Mouse (Mus musculus) lung, embryonic 16.5 days (tissue): ENCODE data around the gene Akip1. TPM values are rescaled to one million over a fixed set of nuclear protein-coding genes. Genes with fewer than 3 reads are reported as not detected.

ENCODE experiments used
- ATAC-seq: fragments of 200-750 bp; cut with Nextera tagmentation; 2 replicates; pipeline ENCODE4 v1.8.0; 2017; ENCODE audit warnings: low read depth, mild to moderate bottlenecking, moderate library complexity
- H3K27ac ChIP-seq: fragments of 300-500 bp; sonication (generic); 2 replicates; pipeline ENCODE4 v1.5.1; 2014; ENCODE audit warnings: mild to moderate bottlenecking, control low read depth, low read length
- H3K27me3 ChIP-seq: fragments of 300-500 bp; sonication (generic); 2 replicates; pipeline ENCODE4 v1.6.1; 2014; ENCODE audit warnings: low read depth, low read length, mixed read lengths; ENCODE audit not compliant: control insufficient read depth, insufficient read depth
- H3K36me3 ChIP-seq: fragments of 300-500 bp; sonication (generic); 2 replicates; pipeline ENCODE4 v1.6.1; 2014; ENCODE audit warnings: low read length; ENCODE audit not compliant: control insufficient read depth, insufficient read depth
- H3K4me1 ChIP-seq: fragments of 300-500 bp; sonication (generic); replicated peaks from 2 replicates; pipeline ENCODE4 v1.6.1; 2014; ENCODE audit warnings: low read length, mixed read lengths; ENCODE audit not compliant: control insufficient read depth, insufficient read depth
- H3K4me2 ChIP-seq: fragments of 300-500 bp; sonication (generic); 2 replicates; pipeline ENCODE4 v1.6.1; 2014; ENCODE audit warnings: low read depth, low read length, control low read depth
- H3K4me3 ChIP-seq: fragments of 300-500 bp; sonication (generic); 2 replicates; pipeline ENCODE4 v1.5.1; 2014; ENCODE audit warnings: mild to moderate bottlenecking, low read length, control low read depth
- H3K9ac ChIP-seq: fragments of 300-500 bp; sonication (generic); 2 replicates; pipeline ENCODE4 v1.6.1; 2014; ENCODE audit warnings: low read length, control low read depth
- H3K9me3 ChIP-seq: fragments of 300-500 bp; sonication (generic); 2 replicates; pipeline ENCODE4 v1.6.1; 2016; ENCODE audit warnings: low read length; ENCODE audit not compliant: control insufficient read depth
- WGBS: fragments of 180-500 bp; shearing (Covaris S2); extraction: QIAGEN DNeasy Blood & Tissue Kit; methylation state at CpG from one replicate; pipeline ENCODE4 v1.1.7; 2014; 5-methylcytosine and 5-hydroxymethylcytosine counted together
- polyA plus RNA-seq: library from polyadenylated mRNA; unstranded; fragments of >200 nt; fragmentation: Nextera tagmentation; extraction: Ambion mirVana; gene quantifications from 2 replicates; pipeline ENCODE4 v1.2.1, GENCODE M21; 2015

The Akip1 gene
- polyA plus RNA-seq, 1 experiment from 2014 or later, result 44.0 TPM

DNA sequence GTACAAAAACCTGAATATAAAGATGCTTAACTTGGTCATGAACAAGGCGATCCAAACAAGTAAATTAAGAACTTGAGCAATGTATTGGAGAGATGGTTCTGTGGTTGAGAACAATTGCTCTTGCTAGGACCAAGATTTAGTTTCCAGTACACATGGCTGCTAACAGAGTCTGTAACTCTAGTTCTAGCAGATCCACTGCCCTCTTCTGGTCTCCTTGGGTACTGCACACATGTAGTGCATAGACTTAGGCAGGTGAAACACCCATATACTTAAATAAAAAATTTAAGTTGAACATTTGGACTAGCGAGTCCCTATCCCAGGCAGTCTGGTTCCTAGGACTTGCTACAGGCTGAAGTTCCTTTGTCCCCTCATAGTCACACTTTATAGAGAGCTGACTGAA, 19.1 kb downstream of the Akip1 start:
- Histone ChIP-seq H3K36me3 (no peaks in the 10 kb centered on the region), H3K9ac (no peak overlapping the region), H3K4me3 (no peak overlapping the region), H3K4me1 (no peaks in the 10 kb centered on the region), H3K9me3 (peaks cover 3% of the 10 kb centered on the region; the same call in 1 of the 2 replicates), H3K4me2 (no peak overlapping the region), H3K27me3 (no peaks in the 10 kb centered on the region), H3K27ac (no peak overlapping the region)
- no peak for ATAC-seq
- WGBS, result 96% methylated on average over 2 of the region's 2 CpGs

DNA sequence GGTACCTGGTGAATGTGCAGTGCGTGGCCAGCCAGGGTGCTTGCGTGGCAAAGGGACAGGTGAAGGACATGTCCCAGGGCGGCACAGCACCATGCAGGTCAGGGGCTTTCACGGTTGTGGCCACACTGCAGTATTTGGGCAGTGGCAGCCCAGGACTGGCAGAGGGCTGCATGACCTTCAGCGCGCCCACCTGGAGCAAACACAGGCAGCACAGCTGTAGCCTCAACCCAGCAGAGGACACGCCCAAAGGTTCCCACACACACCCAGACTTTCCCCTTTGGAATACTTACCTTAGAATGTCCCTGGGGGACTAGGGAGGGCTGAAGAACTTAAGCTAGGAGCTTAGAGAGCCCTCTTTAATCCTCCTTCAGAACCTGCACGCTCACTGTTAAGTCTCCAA, 19.6 kb downstream of the Akip1 start:
- Histone ChIP-seq H3K4me3 (no peak overlapping the region), H3K9me3 (peaks cover 3% of the 10 kb centered on the region; the same call in 1 of the 2 replicates), H3K4me2 (no peak overlapping the region), H3K27ac (no peak overlapping the region), H3K36me3 (no peaks in the 10 kb centered on the region), H3K4me1 (no peaks in the 10 kb centered on the region), H3K9ac (no peak overlapping the region), H3K27me3 (no peaks in the 10 kb centered on the region)
- WGBS, result 91% methylated on average over 8 of the region's 8 CpGs
- ATAC-seq, result no peak

DNA sequence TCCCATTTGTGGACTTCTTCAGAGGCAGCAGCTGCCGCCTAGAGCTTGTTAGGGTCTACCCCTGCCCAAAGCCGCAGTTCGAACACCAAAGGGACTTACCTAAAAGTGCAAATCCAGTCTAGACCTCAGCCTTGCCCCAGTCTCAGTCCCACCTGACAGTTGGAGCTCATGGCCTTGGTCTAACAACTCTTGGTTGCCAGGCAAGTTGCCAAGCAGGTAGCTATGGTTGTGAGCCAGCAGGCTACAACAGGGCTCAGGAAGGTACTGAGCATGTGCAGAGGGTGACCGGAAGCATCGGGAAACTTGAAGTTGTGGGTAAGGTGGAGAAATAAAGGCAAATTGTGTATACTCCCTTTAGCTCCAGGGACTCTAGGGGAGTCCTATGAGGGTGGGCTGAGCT, 20.2 kb downstream of the Akip1 start, which contains the start of gene BC051019:
Gene BC051019 (minus strand): TSS at position 154 of the 400 bp plus-strand sequence.
- WGBS, result 90% methylated on average over 5 of the region's 5 CpGs

DNA sequence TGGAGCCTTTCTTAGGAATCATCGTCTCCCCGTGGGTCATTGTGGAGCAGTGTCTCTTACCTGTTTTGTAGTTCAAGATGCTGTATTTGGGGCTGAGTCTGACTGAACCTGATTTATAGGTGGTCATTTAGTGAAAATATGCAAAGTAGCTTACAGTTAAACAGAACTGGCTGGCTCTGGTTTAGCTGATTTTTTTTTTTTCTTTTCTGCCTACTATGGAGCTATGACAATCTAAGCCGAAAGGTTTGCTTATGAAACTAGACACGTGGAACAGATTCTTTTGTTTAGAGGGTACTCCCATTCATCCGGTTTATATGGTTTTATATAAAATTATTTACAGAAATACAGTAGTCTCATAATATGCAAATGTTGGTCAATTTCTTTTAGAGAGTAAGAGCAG, 28.1 kb downstream of the Akip1 start, which contains the start of gene Ascl3:
Gene Ascl3 (minus strand): TSS at position 101 of the 400 bp plus-strand sequence.
- no peak within 1 kb of the TSS for H3K4me3 ChIP-seq
- H3K27ac ChIP-seq, result no peak within 1 kb of the TSS
- no peaks in the 10 kb centered on the region for H3K27me3 ChIP-seq
- no peaks in the 10 kb centered on the region for H3K9me3 ChIP-seq
- WGBS, result 84% methylated on average over 5 of the region's 5 CpGs
- peaks cover 14% of the 10 kb centered on the region for H3K4me1 ChIP-seq
- H3K36me3 ChIP-seq, result 0 out of 2 replicates have a peak, but pooled peaks cover under 1% of the 10 kb centered on the region
- no peak for ATAC-seq
- H3K4me2 ChIP-seq, result no peak within 1 kb of the TSS
- H3K9ac ChIP-seq, result no peak within 1 kb of the TSS

More for the DNA sequence above, 20.2 kb downstream of the Akip1 start, which contains the start of gene BC051019:
- Histone ChIP-seq H3K4me1 (no peaks in the 10 kb centered on the region), H3K27me3 (no peaks in the 10 kb centered on the region), H3K9ac (no peak within 1 kb of the TSS), H3K4me3 (no peak within 1 kb of the TSS), H3K36me3 (no peaks in the 10 kb centered on the region), H3K4me2 (no peak within 1 kb of the TSS), H3K27ac (no peak within 1 kb of the TSS), H3K9me3 (peaks cover 3% of the 10 kb centered on the region; the same call in 1 of the 2 replicates)
- ATAC-seq, result no peak

DNA sequence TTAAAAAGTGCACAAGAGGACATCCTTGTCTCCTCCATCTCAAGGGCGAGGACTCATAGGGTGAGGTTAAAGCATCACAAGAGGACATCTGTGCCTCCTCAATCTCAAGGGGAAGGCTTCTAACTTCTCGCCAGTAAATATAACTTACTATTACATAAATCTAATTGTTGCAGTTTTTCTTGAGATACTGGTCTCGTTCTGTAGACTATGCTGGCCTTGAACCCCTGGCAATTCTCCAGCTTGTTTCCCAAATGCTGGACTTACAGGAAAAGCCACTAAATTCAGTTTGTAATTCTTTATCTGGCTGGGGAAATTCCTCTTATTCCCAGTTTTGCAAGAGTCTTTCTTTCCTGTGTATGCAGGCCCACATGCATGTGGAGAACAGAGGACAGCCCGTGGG, 31.3 kb downstream of the Akip1 start:
- no peak for ATAC-seq

DNA sequence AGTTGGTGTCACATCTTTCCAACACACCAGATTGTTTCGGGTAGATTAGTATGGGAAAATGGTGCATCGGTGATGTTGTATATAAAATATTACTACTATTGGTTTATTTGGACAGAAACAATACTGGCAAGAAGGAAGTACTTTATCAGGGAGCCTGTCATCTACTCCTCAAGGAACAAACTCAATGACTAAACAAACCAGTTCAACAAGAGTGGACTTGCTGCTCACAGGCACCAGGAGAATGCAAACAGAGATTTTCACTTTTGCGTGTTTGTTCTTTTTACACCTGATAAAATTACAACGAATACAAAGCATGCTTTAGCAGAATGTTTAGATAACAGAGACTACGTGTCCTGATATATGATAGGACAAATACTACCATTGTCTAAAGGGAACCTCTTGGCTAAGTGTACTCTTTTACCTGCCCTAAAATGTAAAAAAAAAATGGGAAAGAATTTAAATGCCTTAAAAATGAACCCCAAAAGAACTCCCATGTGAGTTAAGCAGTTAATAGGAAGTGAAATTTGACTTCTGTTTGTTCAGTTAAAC, 36.4 kb downstream of the Akip1 start:
- ATAC-seq, result peak; percentile 75; the same call in 1 of the 2 replicates
- H3K9ac ChIP-seq, result no peak overlapping the region
- no peaks in the 10 kb centered on the region for H3K27me3 ChIP-seq
- H3K4me3 ChIP-seq, result no peak overlapping the region
- 13% methylated on average over 5 of the region's 5 CpGs for WGBS
- peaks cover 15% of the 10 kb centered on the region for H3K36me3 ChIP-seq
- no peak overlapping the region for H3K4me2 ChIP-seq
- peaks cover 7% of the 10 kb centered on the region; the same call in 1 of the 2 replicates for H3K4me1 ChIP-seq
- H3K27ac ChIP-seq, result peak overlapping the region; percentile 77
- H3K9me3 ChIP-seq, result no peaks in the 10 kb centered on the region

More for the DNA sequence above, 31.3 kb downstream of the Akip1 start:
- H3K4me3 ChIP-seq, result no peak overlapping the region
- no peaks in the 10 kb centered on the region for H3K27me3 ChIP-seq
- H3K9me3 ChIP-seq, result no peaks in the 10 kb centered on the region
- H3K9ac ChIP-seq, result no peak overlapping the region
- no peak overlapping the region for H3K4me2 ChIP-seq
- 64% methylated on average over 4 of the region's 4 CpGs for WGBS
- no peak overlapping the region for H3K27ac ChIP-seq
- H3K4me1 ChIP-seq, result peaks cover 10% of the 10 kb centered on the region
- 0 out of 2 replicates have a peak, but pooled peaks cover 3% of the 10 kb centered on the region for H3K36me3 ChIP-seq

DNA sequence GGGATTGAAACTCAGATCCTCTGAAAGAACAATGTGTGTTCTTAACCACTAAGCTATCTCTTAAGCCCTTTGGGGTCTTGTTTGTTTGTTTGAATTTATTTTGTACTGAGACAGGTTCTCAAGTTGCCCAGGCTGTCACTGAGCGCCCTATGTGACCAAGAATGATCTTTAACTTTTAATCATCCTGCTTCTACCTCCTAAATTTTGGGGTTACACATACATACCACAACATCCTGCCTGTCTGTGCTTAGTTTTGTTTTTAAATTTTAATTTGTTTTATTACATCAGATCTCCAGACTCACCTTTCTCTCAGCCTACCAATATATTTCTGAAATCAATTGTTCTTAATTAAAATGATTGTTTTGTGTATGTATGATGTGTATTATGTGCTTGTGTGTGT, 37.6 kb downstream of the Akip1 start:
- Histone ChIP-seq H3K27me3 (no peaks in the 10 kb centered on the region), H3K27ac (no peak overlapping the region; the same call in 1 of the 2 replicates), H3K4me2 (no peak overlapping the region), H3K9me3 (no peaks in the 10 kb centered on the region), H3K36me3 (peaks cover 22% of the 10 kb centered on the region), H3K9ac (no peak overlapping the region), H3K4me3 (no peak overlapping the region), H3K4me1 (peaks cover 7% of the 10 kb centered on the region; the same call in 1 of the 2 replicates)
- no peak for ATAC-seq
- WGBS, result 96% methylated on average over 1 of the region's 1 CpGs

DNA sequence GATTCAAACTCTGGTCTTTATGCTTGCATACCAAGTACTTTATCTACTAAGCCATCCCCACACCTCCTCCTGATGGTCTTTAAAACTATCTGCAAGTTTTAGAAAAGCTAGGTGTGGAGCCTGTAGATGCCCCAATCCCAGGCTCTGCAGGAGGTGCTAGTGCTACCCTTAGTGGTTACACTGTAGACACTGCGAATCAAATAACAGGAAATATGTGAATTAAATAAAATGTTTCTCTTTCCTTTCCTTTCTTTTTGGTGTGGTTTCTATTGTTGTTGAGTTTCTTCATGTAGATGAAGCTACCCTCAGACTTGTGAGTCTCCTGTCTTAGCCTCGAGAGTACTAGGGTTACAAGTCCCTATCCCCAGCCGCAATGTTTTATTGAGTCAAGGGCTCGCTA, 38.2 kb downstream of the Akip1 start:
- Histone ChIP-seq H3K36me3 (peaks cover 21% of the 10 kb centered on the region), H3K9ac (no peak overlapping the region), H3K27ac (no peak overlapping the region), H3K4me1 (peaks cover 7% of the 10 kb centered on the region; the same call in 1 of the 2 replicates), H3K27me3 (no peaks in the 10 kb centered on the region), H3K4me2 (no peak overlapping the region), H3K4me3 (no peak overlapping the region), H3K9me3 (no peaks in the 10 kb centered on the region)
- ATAC-seq, result no peak
- WGBS, result 78% methylated on average over 4 of the region's 4 CpGs

DNA sequence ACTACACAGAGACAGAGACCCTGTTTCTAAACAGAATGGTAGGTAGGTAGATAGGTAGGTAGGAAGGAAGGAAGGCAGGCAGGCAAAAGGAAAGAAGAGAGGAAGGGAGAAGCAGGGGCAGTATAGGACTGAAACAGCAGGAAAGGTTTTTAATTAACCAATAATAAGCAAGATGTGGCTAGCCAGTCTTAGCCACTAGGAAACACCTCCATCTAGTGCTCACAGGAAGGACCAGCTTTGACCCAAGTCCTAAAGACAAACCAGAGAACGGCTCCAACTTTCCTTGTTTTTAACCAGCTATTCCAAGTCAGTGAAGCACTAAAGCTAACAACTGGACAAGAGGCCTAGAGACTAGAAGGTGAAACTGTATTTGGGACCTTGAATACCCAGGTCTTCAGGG, 44.3 kb downstream of the Akip1 start:
- 48% methylated on average over 1 of the region's 1 CpGs for WGBS

More for the DNA sequence above, 44.3 kb downstream of the Akip1 start:
- Histone ChIP-seq H3K4me3 (no peak overlapping the region), H3K4me1 (peaks cover 5% of the 10 kb centered on the region; the same call in 1 of the 2 replicates), H3K27me3 (no peaks in the 10 kb centered on the region), H3K9ac (no peak overlapping the region), H3K36me3 (peaks cover 13% of the 10 kb centered on the region), H3K27ac (no peak overlapping the region), H3K4me2 (no peak overlapping the region), H3K9me3 (no peaks in the 10 kb centered on the region)
- ATAC-seq, result no peak
